Mouse (Mus musculus) left cerebral cortex, adult 8-10 months (tissue): ENCODE measurements around the gene 1700057G04Rik. TPM values are rescaled to one million over a fixed set of nuclear protein-coding genes. Genes with fewer than 3 reads are reported as not detected.

Experiments used
- DNase-seq, 2 experiments: peaks; one replicate each; pipeline ENCODE4 v3.0.0; 2022; ENCODE audit warnings: low spot score in 2 of 2
- total RNA-seq, 4 experiments: library from RNA; stranded (reverse); gene quantifications; 2 replicates each; pipeline ENCODE4 v1.2.4; 2022

The 1700057G04Rik gene
- total RNA-seq, result not detected

GRCm38 (mm10) chr9:92309077-92309476 lies at the start of gene 1700057G04Rik:
Gene 1700057G04Rik, plus strand, starts transcription at chr9:92309377.
- no peak for DNase-seq

- DNase-seq, result no peak
Observed at GRCm38 (mm10) chr9:92260481-92261159, 48.6 kb upstream of the 1700057G04Rik start.

DNA sequence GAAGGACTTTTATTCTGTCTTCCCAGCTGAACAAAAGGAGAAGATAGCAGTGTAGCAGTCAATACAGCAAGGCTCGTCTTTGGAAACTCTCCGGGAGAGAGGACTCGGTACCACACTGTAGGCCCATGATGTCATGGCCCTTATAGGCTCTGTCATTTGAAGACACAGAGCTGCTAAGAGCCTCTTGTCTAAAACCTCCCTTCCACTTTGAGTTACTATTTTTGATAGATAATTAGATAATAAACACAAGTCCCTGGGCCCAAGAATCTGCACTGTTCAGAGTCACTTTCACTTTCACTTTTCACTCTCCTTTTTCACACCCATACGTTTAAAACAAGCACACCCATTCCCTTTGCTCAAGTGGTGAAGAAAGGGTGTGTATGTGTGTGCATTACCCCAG lies 43.5 kb upstream of the 1700057G04Rik start:
- no peak for DNase-seq

DNA sequence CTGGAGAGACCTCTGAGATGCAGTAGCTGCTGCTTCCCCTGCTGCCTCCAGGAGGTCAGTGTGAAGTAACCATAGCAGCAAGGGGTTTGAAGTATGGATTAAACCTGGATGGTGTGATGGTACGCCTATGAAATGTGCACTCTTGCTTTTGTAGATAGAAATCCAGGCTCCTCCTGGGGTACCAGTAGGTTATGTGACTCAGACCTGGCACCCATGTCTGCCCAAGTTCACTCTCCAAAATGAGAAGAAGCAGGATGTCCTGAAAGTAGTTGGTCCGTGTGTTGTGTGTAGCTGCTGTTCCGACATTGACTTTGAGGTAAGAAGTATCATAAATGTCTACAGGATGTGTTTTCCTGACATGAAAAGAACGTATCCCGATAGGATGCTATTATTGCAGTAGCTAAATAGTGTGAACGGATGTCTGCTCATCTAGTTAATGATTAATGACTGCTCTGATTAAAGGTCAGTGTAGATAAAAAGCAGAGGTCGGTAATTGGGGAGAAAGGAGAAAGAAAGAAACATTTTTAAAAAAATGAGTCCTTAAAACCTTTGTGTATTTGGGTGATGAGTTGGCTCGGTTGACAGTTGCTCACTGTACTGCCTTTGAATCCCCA lies 42.5 kb upstream of the 1700057G04Rik start:
- DNase-seq, result no peak

DNA sequence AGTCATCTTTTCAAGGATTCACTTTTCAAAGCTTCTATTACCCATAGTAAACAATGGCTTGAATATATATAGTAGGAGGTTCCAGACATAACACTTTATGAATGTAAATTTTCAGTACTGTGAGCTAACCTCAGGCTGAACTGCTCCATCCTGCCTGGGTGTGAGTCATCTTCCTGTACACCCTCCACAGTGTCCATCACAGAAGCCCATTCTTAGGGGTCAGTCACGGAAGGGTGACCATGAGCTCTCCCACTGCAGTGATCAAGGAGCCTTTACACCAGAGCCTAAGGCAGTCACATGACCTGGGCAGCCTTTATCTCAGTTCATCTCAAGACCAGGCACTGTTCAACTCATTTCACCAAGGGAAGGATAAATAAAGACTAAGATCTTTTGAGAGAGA lies 41.4 kb upstream of the 1700057G04Rik start:
- no peak for DNase-seq

DNA sequence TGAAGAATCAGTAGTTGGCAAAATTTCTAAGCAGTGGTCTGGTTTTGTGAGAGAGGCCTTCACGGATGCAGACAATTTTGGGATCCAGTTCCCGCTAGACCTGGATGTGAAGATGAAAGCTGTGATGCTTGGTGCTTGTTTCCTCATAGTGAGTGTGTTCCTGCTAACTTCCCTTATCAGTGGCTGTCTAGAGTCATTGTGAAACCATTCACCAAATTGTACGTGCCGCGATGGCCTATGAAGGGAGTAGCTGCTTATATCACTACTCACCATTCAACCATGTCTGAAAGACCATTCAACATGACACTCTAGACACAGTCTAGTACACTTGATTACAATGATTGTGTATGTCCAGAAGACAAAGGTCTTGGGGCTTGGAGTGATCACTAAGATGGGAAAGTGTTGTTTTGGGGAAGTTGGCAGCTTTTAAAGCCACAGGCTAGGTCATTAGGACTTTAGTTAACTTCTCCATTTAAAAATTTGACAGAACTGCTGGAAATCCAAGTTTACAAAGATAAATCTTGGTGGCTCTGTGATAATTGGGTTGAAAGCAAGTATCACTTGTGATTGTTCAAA lies 39.3 kb upstream of the 1700057G04Rik start:
- no peak for DNase-seq

DNA sequence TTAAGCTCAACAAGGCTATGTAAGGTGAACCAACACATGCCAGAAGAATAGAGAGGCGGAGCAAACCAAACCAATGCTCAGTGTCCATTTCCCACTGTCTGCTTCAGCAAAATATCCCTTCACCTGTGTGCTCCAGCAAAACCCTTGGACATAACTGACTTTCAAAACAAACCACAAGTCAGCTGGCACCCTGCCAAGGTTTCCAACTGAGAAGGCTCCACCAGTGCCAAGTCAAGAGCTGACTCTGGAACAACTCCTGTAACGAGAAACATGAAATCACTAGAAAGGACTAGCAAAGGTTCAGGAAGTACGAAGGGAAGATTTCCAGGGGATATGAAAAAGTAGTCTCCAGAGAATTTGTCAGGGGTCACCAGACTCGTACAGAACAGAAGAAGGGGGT lies 38.2 kb upstream of the 1700057G04Rik start:
- no peak for DNase-seq

GRCm38 (mm10) chr9:92272650-92273049 lies 36.5 kb upstream of the 1700057G04Rik start:
- no peak for DNase-seq

DNA sequence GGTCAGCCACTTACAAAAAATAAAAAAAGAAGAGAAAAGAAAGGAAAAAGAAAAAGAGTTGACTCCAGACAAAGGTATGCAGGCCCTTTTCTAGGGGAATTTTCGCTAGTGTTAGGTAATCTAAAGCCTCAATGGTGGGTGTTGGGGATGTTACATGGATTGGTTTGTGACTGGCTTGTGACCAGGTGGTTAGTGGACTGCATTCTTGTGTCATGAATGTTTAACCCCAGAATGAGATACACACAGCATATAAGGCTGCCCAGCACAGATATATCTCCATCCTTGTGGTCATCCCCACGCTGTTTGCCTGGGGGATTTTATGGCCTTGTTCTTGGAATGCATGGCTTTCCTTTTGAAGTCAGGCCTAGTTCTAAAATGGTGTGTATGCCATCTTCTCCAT lies 35.9 kb upstream of the 1700057G04Rik start:
- DNase-seq, result no peak

- DNase-seq, result no peak
Observed at GRCm38 (mm10) chr9:92273956-92274762, 35.0 kb upstream of the 1700057G04Rik start.

DNA sequence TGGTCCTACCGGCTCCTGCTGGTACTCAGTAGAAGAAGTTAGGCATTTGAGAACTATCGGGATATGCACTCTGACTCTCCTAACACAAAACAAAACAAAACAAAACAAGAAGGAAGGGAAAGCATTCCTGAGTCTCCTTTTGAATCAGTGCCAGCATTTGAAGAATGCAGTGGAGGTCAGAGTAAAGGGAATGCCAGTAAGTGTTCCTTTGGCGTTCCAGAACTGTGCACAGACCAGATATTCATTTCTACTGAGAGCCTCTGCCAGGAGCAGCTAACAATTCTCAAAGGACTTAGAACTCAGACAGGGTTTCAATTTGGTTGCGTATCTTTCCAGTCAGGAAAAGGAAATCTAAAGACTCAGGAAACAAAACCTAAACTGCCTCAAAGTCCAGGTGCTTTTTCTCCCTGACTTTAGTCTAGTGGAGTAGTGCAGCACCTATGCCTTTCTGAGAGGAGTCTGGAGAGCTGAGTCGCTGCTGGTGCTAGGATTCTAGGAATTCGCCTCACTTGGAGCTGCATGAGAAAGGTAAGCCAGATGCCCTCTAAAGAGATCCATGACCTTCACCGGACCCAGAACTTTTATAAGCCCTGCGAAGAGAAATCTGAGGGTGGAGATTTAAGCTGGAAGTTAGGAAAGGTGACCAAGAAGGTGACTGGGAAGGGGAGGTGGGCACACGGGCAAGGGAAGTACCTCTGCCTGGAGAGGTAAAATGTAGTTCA lies 33.5 kb upstream of the 1700057G04Rik start, which contains the start of gene Plscr2:
Plscr2 (plus strand) TSS at position 117 of the 722 bp plus-strand sequence.
- no peak for DNase-seq

DNA sequence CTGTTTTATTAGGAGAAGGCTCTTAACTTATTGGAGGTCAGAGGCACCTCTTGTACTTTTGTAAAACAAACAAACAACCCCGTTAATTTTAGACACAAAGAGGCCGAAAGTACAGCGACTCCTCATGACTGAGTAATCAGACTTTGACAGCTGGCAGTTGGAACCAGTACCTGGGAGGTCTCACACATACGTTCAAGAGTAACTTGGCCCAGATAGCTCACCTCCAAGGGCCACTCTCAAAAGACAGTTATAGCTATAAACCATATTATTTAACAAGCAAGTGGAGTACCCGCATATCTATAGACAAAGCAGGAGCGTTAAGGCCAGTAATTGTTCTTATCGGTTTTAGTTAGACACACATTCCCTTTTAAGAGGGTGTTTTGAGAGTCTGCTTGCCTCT lies 32.8 kb upstream of the 1700057G04Rik start:
- DNase-seq, result no peak

DNA sequence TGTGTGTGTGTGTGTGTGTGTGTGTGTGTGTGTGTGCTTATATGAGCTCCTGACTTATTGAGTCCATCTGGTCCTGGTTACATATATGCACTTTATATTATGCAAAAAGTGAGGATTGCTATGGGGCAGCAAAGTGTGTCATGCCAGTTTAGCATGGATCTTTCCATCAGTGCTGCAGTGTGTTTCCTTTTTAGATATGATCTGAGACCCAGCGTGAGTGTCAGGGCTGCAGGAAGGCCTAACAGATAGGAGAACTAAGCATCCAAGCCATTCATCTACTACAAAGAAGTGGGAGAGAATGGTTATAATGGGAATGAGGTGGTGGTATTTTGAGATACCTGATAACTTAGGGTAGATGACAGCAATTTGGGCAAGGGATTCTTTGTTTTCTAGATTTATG lies 29.1 kb upstream of the 1700057G04Rik start:
- no peak for DNase-seq

DNA sequence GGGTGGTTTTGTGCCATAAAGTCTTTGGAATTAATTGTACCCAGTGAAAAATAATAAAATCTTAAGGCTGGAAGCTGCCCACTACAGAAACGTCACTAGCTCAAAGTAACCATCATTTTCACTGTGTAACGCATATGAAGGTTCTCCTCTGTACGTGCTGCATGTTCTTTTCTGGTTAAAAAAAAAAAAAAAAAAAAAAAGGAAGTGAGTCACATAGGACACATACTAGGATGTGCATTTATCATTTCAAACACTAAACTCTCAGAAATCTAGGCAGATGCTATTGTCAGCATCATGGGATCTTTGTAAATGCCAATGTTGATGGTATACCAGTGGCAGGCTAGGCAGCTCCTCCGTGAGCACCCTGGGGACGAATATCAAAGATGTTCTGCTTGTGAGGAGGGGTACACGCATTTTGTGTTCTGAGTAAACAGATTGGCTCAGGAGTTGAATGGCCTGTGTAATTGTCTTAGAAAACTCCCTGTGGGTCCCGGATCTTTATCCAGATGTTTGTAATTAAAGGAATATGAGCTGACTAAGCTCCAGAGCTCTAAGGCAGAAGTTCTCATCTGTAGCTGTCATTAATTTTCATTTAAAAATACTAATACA lies 26.5 kb upstream of the 1700057G04Rik start:
- no peak for DNase-seq

DNA sequence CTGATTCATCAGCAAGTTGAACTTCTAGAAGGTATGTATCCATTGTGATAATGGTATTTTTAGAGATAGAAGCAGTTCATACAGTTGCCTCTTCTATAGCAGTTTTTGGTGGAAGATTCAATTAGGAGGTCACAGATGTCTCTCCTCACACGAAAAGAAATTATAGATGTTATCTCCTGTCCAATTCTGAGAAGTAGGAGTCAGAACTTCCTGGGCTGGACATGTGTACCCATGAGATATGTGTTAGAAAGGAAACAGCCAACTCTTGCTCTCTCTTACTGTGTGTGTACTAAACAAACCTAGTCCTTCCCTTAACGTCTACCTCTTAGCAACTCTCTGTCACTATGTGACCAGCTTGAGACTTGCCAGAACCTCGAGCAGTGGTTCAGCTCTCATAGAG lies 19.5 kb upstream of the 1700057G04Rik start:
- DNase-seq, result no peak

DNA sequence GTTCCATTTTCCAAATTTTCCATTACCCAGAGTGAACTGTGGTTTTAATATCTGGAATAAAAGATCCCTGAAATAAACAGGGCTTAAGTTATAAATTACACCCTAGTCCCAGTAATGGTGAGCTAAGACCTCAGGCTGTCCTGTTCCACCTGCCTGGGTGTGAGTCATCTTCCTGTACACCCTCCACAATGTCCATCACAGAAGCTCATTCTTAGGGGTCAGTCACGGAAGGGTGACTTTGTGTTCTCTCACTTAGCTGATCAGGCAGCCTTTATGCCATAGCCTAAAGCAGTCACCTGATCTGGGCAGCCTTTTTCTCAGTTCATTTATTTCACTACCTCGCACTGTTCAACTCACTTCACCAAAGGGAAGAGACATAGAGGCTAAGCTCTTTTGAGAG lies 17.0 kb upstream of the 1700057G04Rik start:
- no peak for DNase-seq

- no peak for DNase-seq
Observed at GRCm38 (mm10) chr9:92292922-92293321, 16.3 kb upstream of the 1700057G04Rik start.

DNA sequence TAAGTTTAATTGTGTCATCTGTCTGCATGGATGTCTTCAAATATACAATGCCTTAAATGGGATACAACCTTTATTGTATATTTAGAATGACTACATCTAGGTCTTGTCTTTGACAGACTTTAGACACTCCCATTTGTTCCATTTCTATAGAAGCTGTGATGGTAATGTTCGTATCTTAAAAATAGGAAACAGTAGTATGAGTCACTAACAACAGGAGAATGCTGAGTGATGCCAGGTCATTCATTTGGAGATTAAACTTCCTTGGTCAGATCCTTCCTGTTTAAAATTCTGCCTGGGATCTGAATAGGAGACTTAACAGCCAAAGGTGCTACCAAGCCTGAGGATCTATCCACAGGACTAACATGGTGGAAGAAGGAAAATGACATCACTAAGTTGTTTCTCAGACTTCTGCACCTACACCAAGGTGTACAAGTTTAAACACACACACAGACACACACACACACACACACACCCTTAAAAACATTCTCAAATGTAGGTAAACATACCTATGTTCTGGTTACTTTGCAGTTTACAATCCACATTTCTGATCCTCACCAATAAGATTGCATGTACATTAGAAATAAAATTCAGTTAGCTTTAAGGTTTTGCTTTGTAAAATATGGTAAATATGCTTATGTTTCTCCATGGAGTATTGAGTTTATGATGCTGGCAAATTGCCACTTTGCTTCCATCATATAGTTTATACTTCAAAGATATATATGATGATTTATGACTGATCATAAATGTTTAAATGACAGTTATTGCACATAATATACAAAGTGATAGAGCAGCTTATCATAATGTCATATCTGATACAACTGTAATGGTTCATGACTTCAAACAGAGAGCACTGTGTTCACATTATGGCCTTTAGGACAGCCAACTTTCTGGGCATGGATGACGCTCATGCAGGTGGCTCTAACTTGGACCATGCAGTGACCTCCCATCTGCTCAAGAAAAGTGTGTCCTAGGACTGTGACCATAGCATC lies 15.3 kb upstream of the 1700057G04Rik start:
- no peak for DNase-seq

GRCm38 (mm10) chr9:92298288-92298687 lies 10.9 kb upstream of the 1700057G04Rik start:
- DNase-seq, result no peak

DNA sequence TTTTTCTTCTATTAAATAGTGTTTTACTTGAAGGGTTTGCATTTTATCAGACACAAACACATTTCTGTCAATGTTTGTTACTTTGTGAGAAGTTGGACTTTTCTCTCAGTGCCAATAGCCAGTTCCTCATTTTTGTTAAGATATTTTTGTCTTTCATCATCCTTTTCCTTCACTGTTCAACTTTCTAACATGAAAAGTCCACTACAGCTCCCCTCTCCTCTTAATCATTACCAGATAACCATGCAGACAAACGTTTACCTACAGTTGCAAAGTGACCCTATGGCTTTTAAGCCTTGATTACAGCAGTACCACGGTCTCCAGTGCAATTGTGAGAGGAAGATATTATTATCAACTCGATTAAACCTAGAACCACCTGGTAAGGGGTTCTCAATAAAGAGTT lies 8.0 kb upstream of the 1700057G04Rik start:
- DNase-seq, result no peak
